Mouse (Mus musculus) embryo, embryonic 11.5 days (tissue): ENCODE results near the gene Olfr202.
"Not testable (repeated sequence)": the region's sequence is repeated elsewhere in the genome, so short reads cannot be mapped to it uniquely, and the experiment has no call there.

Experiments used
- DNase-seq: peaks from one replicate; pipeline ENCODE4 v3.0.0-alpha.2; 2012; ENCODE audit warnings: low read depth, low spot score

Olfr202 gene

GRCm38 (mm10) chr16:59286693-59287092 is at the start of gene Olfr202:
Olfr202 (minus strand) TSS chr16:59286793.
- no peak for DNase-seq

- no peak for DNase-seq
These were observed 44.4 kb upstream of the Olfr202 start, which contains the start of gene Olfr205 for GRCm38 (mm10) chr16:59331038-59331437. Olfr205 (minus strand) TSS chr16:59331138.

- DNase-seq: not testable (repeated sequence)
These were observed 36.7 kb upstream of the Olfr202 start for GRCm38 (mm10) chr16:59323262-59323661.

- no peak for DNase-seq
These were observed 31.6 kb upstream of the Olfr202 start, which contains the start of gene Olfr204 for GRCm38 (mm10) chr16:59318148-59318547. Olfr204 (minus strand) TSS chr16:59318248.

- no peak for DNase-seq
These were observed 12.0 kb upstream of the Olfr202 start, which contains the start of gene Olfr203 for GRCm38 (mm10) chr16:59298581-59298980. Olfr203 (plus strand) TSS chr16:59298881.

GRCm38 (mm10) chr16:59287576-59287975 is 983 bp upstream of the Olfr202 start:
- DNase-seq: not testable (repeated sequence)

- no peak for DNase-seq
These were observed 3.1 kb downstream of the Olfr202 start for GRCm38 (mm10) chr16:59283476-59283875.

GRCm38 (mm10) chr16:59280542-59280941 is 6.1 kb downstream of the Olfr202 start:
- no peak for DNase-seq

GRCm38 (mm10) chr16:59272532-59272931 is 14.1 kb downstream of the Olfr202 start, which contains the start of gene Olfr201:
Olfr201 (minus strand) TSS chr16:59272632.
- not testable (repeated sequence) for DNase-seq

- DNase-seq: not testable (repeated sequence)
These were observed 17.5 kb downstream of the Olfr202 start for GRCm38 (mm10) chr16:59269097-59269496.

- DNase-seq: no peak
These were observed 36.9 kb downstream of the Olfr202 start for GRCm38 (mm10) chr16:59249684-59250083.
